Mouse (Mus musculus) c-Kit-positive CD71-positive TER-119-negative erythroid progenitor cells, embryonic 14.5 days (primary cell): Measurements from ENCODE around the gene Abat.
"Not testable (repeated sequence)": the region's sequence is repeated elsewhere in the genome, so short reads cannot be mapped to it uniquely, and the experiment has no call there.

Experiments used
- DNase-seq: peaks from one replicate; pipeline ENCODE4 v3.0.0-alpha.2; 2013; ENCODE audit warnings: low read depth

Gene Abat

DNA sequence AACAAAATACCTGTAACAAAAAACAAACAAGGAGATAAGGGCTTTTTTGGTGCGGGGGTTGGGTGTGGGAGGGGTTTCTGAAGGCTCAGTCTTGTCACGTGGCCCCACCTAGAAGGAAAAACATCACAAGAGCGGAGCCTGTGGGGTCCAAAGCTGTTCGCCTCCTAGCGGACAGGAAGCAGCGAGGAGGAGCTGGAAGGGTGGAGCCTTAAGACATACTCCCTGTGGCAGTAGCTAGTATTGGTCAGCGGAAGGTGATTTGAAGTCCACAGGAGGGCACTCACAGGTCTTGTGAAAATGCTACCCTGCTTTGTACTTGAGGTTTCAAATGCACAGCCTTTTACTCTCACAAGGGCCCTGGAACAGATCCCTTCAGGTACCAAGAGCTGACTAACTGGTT is 19.7 kb downstream of the Abat start:
- DNase-seq, result no peak

- DNase-seq, result no peak
Measured at GRCm38 (mm10) chr16:8533477-8533876, 20.2 kb downstream of the Abat start.

DNA sequence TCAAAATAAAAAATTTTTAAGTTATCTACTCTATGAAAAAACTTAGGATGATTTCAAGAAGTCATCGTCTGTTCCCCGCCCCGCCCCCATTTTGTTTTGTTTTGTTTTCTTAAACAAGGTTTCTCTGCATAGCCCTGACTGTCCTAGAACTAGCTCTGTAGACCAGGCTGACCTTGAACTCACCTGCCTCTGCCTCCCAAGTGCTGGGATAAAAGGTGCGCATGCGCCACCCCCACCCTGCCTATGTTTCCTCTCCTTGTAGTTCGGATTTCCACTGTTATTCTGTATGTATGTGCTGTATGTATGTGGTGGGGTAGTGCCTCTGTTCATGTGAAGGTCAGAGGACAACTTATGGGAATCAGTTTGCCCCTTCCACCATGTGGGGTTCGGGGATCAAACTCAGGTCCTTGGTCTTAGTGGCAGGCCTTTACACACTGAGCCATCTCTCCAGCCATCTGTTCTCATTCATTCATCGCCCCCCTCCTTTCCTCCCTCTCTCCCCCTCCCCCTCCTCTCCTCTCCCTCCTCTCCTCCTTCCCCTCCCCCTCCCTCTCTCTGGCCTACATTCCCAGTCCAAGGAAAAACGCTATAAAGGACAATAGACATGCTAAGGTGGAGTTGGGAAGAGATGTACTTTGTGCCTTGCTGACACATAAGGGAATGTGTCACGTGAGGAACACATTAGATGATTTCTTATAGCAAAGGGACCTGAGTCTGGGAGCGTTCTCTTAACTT is 21.4 kb downstream of the Abat start:
- no peak for DNase-seq

GRCm38 (mm10) chr16:8535411-8535810 is 22.2 kb downstream of the Abat start:
- DNase-seq, result no peak

- no peak for DNase-seq
Measured at GRCm38 (mm10) chr16:8539150-8539865, 26.1 kb downstream of the Abat start.

DNA sequence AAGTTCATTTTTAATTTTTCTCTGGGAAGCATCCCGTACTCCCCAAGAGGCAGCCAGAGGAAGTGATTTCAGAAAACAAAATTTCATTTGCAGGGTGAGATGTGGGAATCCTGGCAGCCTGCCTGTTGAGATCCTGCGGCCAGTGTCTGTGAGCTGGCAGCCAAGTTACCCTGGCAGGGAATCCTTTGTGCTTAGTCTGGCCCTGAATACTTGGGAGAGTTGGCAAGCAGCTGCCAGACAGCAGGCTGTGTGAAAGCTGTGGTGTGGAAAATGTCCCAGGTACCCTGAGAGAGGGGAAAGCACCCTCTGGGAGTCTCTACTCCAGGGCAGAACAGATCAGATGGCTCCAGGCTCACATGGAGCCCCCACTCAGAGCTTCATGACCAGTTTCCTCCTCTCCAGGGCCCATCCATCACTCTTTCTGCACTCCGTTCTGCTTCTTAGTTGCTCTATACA is 27.7 kb downstream of the Abat start:
- no peak for DNase-seq

DNA sequence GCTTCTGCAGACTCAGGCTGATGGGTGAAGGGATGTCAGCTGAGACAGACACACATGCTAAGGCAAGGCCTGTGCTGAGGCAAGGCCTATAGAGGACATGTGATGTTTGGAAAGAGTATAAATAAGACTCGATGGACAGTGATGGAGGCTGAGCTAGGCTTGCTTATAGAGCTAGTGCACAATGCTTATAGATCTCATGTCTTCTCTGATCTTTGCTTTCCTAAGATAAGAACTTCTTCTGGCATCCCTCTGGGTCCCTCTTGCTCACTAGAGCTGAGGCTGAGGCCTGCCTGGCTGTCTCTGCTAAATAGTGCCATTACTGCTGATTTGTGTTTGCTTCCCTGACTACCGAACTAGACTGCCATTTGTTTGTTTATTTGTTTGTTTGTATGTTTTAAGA is 34.6 kb downstream of the Abat start:
- DNase-seq, result no peak

- peak; percentile 10 for DNase-seq
Measured at GRCm38 (mm10) chr16:8549506-8549905, 36.3 kb downstream of the Abat start.

- DNase-seq, result no peak
Measured at GRCm38 (mm10) chr16:8554351-8554750, 41.1 kb downstream of the Abat start.

DNA sequence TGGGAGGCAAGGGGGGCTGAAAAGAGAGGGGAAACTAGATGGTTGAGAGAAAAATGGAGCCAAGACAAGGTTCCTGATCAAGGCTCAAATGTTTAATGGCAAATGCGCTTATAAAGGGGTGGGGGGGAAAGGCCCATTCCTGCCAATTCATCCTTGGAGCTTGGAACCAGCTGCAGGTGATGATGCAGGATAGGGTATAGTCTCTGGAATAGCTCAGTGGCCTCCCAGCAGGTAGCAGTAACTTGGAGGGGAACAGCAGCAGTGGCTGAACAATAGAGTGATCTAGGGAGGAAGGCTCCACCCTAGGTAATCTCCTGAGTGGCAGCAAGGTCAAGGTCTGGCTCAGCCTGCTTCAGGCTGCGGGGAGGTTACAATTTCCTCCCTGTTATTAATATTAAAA is 41.5 kb downstream of the Abat start:
- DNase-seq, result not testable (repeated sequence)

- DNase-seq, result not testable (repeated sequence)
Measured at GRCm38 (mm10) chr16:8555371-8555770, 42.1 kb downstream of the Abat start.

GRCm38 (mm10) chr16:8560079-8560478 is 46.9 kb downstream of the Abat start:
- DNase-seq, result no peak

- not testable (repeated sequence) for DNase-seq
Measured at GRCm38 (mm10) chr16:8561101-8561500, 47.9 kb downstream of the Abat start.

GRCm38 (mm10) chr16:8561856-8562255 is 48.6 kb downstream of the Abat start:
- not testable (repeated sequence) for DNase-seq

DNA sequence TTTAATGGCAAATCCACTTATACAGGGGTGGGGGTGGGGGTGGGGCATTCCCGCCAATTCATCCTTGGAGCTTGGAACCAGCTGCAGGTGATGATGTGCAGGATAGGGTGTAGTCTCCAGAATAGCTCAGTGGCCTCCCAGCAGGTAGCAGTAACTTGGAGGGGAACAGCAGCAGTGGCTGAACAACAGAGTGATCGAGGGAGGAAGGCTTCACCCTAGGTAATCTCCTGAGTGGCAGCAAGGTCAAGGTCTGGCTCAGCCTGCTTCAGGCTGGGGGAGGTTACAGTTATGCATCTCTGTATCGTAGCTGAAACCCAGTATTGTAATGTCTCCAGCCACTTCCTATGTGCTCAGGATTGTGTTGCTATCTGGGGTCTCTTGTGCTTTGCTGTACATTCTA is 49.6 kb downstream of the Abat start:
- DNase-seq, result not testable (repeated sequence)

DNA sequence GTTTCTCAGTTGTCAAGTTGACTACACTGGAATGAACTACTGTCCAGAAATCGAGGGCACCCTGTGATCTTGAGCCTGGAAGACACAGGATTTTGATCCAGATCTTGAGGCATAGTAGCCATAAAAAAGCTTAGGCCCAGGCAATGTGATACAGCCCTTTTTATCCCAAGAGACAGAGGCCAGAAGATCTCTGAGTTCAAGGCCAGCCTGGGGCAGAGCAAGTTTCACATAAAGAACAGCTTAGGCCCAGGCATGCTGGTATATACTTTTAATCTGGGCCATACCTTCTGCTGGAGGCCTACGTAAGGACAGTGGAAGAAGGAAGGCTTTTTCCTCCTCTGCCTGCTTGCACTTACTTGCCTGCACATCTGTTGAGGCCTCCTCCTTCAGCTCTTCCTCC is 51.6 kb downstream of the Abat start:
- no peak for DNase-seq

DNA sequence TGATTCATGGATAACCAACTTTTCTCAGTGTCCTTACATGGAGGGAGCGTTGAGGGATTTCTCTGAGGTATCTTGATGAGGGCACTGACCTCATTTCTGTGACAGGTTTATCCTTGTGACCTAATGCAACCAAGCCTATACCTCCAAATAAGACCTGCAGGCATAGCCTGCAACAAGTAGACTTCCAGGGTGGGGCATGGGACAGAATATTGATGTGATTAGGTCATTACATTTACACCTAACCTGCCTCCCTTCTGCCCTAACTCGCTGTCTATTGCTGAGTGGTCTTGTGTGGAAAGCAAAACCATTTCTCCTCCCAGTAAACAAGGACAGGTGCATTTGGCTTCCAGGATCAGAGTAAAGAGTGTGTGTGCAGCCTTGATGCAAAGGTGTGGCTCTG is 52.3 kb downstream of the Abat start:
- DNase-seq, result no peak

GRCm38 (mm10) chr16:8566115-8566711 is 53.0 kb downstream of the Abat start:
- DNase-seq, result no peak

DNA sequence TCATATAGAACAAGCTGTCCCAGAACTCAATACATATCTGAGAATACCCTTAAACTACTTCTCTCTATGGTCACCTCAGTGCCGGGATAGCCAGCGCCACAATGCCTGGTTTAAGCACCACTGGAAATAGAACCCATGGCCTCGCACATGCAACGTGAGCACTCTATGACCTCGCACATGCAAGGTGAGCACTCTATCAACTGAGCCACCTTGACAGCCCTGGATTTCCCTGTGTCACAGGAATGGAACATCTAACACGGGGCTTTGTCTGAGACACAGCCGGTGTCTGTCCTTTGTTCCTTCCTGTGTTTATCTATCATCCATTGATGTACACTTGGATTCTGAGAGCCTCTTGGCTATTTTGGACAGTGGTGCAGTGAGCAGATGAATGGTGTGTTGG is 55.7 kb downstream of the Abat start:
- DNase-seq, result no peak

DNA sequence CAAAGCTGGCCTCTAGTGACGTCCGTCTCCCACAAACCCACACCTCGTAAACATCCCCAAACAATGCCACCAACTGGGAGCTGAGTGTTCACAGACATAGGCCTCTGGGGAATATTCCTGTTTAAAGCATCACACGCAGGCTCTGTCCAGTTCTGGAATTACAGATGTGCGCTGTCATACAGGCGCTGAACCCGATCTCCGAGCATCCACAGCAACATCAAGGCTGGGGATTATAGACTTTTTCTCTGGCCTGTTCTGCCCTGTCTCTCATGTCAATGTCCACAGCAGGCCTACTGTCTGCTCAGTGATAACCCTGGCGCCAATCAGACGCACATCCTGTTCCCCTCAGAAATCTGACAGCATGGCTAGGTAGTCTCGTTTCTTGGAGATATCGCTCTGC is 57.1 kb downstream of the Abat start:
- no peak for DNase-seq

GRCm38 (mm10) chr16:8570901-8571615 is 57.8 kb downstream of the Abat start:
- DNase-seq, result no peak

- DNase-seq, result no peak
Measured at GRCm38 (mm10) chr16:8573041-8573440, 59.8 kb downstream of the Abat start.

- no peak for DNase-seq
Measured at GRCm38 (mm10) chr16:8573751-8574150, 60.5 kb downstream of the Abat start.
